Mouse (Mus musculus) heart, postnatal 0 days (tissue): ENCODE results near the gene Rrp36.

Experiments
- CTCF ChIP-seq: IDR thresholded peaks from 2 replicates; pipeline ENCODE4 v1.5.1; 2016; ENCODE audit warnings: antibody characterized with exemption, control low read depth, low read depth
- EP300 ChIP-seq: IDR thresholded peaks from 2 replicates; pipeline ENCODE4 v1.6.1; 2016; ENCODE audit warnings: antibody characterized with exemption, low read depth

DNA sequence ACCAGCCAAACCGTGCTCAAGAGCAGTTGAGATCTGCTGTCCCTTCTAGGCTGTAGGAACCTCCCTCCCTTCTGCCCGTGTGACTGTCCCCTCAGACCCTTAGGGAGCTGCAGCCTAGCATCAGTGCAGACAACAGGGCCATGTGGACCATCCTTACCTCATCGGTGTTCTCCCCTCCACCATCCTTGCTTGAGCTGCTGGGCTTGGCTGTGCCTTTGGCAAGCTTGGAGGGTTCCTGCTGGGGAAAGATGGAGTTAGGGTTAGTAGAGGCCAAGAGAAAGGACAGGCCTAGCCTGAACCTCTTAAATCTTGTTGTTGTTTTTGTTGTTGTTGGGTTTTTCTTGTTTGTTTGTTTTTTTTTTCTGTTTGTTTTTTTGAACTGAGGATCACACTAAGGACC is 25.8 kb upstream of the Rrp36 start:
- TF ChIP-seq EP300 (no peak), CTCF (no peak)
